Mouse (Mus musculus): ENCODE data around the gene Piga.

Gene Piga

GRCm38 (mm10) chrX:164419471-164419939 is at the start of gene Piga:
Gene Piga (plus strand): TSS chrX:164419787.
- DNase-seq (ENCODE audit: low read depth, low spot score): peak; percentile 93

DNA sequence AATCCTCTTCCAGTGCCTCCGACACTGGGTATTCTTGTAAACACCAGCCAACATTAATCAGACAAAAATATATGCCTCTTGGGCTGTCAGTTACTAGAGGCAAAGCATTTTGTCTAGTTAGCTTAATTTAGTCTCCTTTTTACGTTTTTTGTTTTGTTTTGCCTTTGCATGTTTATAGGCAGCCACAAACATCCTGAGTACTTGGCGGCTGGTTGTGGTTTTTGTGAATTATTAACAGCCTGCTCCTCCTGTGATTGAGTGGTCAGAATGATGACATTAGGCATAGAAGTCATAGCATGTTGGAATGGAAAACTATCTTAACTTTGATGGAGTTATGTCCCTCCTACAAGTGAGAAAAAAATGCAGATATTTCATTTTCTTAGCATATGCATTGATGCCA is 49.0 kb upstream of the Piga start:
- no peak for DNase-seq (ENCODE audit: low read depth, low spot score)

GRCm38 (mm10) chrX:164373081-164373480 is 46.5 kb upstream of the Piga start, which contains the start of gene Vegfd:
Gene Vegfd (plus strand): TSS chrX:164373378.
- no peak for DNase-seq (ENCODE audit: low read depth, low spot score)

DNA sequence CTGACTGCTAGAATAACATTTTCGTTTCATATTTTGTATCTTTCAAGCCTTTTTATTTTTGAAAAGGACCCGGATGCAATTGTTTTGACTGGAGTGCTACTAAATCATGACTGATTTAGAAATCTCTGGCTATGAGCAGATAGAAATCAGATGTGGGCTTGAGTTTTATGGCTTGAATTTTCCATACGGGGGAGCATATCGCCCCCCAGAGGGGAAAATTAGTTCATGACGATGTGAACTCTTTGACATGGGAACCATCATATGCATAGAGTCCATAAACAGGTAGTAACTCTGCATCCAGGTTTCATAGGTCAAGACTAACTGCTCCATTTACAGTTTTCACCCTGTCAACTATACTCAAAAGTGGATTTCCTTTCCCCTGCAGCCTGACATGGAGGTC is 45.0 kb upstream of the Piga start:
- peak; percentile 30 for DNase-seq (ENCODE audit: low read depth, low spot score)

- no peak for DNase-seq (ENCODE audit: low read depth, low spot score)
These were observed 39.9 kb upstream of the Piga start for GRCm38 (mm10) chrX:164379721-164380120.

- peak; percentile 77 for DNase-seq (ENCODE audit: low read depth, low spot score)
These were observed 37.8 kb upstream of the Piga start for GRCm38 (mm10) chrX:164381618-164382408.

DNA sequence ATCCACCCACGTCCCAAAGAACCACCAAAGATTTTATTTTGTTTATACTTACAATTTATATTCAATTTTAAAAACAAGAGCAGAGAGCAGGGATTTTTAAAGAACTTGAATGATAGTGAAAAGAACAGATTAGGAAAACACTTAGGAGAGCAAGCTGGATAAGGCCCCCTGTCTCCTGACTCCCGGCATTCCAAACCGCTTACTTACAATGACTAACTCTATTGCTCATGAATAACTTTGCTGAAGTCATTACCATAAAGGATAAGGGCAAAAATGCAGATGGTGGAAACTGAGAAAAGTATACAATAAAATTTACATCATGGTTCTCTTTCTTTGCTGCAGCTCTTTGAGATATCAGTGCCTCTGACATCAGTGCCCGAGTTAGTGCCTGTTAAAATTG is 25.5 kb upstream of the Piga start:
- no peak for DNase-seq (ENCODE audit: low read depth, low spot score)

DNA sequence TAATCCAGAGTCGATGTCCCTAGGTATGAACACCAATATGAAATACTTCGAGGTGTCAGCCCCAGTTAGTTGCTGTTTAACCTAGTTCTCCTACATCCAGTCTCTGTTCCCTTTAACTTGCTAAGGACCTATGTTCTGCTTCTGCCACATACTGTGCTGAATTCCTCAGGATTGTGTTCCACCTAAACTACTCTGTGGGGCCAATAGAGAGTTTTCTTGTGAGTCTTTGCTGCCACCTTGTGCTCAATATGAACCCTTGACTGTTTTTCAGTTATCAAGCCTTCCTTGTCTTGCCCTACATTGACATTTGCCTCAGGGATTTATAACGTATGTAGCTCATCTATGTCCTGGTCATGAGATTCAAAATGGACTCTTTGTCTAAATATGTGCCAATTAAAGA is 21.1 kb upstream of the Piga start:
- peak; percentile 20 for DNase-seq (ENCODE audit: low read depth, low spot score)

DNA sequence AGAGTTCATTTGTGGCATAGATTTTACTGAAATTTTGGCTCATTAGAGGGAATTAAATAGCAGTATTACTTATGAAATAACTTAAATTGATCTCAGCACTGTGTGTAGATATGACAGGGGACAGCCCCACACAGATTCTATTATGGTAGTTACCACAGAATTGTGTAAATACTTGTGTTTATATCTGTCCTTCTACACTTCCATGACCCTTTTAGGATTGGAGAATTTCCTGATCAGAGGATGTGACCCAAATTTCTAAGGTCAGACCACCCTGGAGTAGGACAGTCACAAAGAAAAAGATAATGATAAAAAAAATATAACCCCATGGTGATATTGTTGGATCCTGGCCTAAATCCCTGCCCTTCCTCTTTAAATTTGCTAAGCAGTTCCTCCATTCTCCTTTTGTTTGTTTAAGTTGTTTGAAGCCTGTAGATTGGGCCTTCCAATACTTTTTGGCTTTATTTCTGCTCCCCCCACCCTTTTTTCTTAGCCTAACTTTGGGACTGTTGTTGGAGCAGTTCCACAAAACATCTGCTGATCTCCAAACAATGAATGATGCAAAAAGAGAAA is 14.4 kb upstream of the Piga start:
- DNase-seq (ENCODE audit: low read depth, low spot score): no peak

GRCm38 (mm10) chrX:164406133-164407022 is 13.2 kb upstream of the Piga start:
- no peak for DNase-seq (ENCODE audit: low read depth, low spot score)

GRCm38 (mm10) chrX:164408301-164408927 is 11.2 kb upstream of the Piga start:
- DNase-seq (ENCODE audit: low read depth, low spot score): no peak

DNA sequence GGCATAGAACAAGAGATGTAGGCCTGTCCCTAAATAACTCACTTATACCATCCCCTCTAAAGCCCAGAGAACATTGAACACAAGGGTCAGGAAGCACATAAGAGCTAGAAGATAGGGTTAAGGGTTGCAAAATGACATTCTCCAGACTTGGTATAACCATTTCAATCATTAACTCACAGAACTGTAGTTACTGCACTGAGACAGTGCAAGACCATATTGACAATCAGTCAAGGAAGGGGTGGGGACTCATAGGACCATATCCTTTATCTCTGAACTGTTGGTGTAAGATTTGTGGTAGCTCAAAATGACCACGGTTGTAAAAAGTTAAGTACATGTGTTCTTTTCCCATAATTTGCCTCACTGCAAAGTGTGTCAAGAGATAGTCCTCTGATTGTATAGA is 9.0 kb upstream of the Piga start:
- no peak for DNase-seq (ENCODE audit: low read depth, low spot score)

DNA sequence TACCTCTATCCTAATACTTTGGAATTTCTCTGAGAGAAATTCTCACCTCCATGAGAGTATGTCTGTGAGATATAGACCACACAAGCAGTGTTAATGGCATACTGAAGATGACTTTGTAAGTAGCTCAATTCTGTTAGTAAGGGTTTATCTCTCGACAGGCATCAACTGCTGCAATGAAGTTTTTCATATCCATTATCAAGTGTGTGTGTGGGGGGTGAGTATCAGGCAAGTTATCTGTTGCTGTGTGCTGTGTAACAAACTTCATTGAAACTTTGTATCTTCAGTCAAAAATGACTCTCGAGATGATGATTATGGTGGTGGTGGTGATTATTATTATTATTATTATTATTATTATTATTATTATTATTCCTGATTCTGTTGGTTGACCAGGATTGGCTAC is 2.8 kb upstream of the Piga start:
- no peak for DNase-seq (ENCODE audit: low read depth, low spot score)

DNA sequence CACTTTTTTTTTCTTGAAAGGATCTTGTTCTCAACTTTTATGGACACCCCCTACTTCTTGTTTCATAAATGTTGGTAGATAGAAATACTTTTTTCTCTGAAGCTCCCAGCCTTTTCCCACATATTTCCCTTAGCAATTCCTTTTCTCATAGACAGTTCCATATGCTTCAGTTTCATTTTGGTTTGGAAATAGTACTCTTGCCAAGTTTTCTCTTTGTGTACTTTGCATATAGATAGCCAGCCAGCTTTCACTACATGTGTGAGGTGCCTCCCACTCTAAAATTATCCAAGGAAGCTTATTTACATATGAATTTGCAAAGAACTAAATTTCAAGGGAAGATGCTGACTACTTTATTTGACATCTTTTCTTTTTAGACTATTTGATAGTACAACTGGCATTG is 1.6 kb upstream of the Piga start:
- DNase-seq (ENCODE audit: low read depth, low spot score): no peak

GRCm38 (mm10) chrX:164419955-164420354 is 368 bp downstream of the Piga start:
- DNase-seq (ENCODE audit: low read depth, low spot score): no peak

- no peak for DNase-seq (ENCODE audit: low read depth, low spot score)
These were observed 931 bp downstream of the Piga start for GRCm38 (mm10) chrX:164420518-164420917.

DNA sequence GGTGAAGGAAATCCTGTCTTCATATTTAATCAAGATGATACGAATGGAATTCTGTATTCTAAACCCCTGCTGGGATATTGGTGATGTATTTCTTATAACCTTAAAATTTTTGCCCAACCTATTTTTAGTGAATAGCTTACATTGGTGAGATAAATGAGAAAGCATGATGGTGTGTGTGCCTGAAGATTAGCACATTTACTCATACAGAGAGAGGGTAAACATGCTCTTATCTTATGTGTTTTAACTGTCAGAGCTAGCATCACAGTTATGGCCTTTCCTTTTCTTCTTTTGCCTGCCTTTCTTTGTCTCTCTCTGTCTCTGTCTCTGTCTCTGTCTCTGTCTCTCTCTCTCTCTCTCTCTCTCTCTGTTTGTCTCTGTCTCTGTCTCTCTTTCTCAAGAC is 5.2 kb downstream of the Piga start:
- DNase-seq (ENCODE audit: low read depth, low spot score): no peak

DNA sequence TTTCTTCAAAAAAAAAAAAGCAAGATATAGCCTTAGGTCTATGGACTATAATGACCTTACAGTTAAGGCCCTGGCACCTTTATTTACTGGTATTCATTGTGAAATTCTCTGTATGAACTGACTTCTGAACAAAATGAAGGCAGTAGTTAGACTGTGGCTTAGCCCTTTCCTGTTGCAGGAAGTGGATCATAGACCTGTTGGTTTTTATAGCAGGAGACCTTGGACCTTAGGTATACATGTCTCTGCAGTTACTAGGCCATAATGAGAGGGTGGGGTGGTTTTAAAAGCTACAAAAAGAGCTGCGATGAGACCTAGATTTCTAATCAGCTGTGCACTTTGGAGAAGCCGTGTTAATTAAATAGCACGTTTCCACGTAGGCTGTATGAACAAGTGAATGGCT is 7.7 kb downstream of the Piga start:
- DNase-seq (ENCODE audit: low read depth, low spot score): no peak

DNA sequence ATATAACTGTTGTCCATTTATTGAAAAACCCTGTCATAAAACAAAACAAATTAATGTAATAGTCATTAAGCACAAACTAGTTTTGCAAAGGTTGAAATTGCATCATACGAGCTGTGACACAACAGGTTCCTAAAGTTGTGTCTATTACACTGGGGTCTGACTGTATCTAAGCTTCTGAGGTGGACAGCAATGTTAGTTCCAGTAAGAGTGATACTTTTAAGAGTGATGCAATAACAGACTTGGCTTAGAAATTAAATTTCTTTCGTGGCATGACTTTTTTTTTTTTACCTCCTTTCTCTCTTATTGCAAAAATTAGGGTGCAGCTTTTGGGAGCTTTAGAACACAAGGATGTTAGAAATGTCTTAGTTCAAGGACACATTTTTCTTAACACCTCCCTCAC is 8.6 kb downstream of the Piga start:
- DNase-seq (ENCODE audit: low read depth, low spot score): no peak

DNA sequence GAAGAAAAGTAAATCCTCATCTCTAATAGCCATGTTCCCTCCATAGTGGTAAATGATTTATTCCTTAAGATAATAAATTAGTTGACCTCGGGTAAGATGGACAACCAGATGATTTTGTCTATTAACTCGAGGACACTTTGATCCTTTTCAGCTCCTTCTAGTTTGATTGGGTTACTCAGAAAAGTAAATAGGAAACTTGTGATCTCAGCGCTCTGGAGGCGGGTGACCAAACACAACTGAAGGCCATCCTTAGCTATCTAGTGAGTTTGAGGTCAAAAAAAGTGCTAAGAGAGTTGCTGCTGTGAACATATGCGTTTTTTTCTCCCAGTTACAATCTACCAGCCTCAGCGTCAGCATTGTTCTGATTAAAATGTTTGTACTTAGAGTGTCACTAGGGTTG is 11.0 kb downstream of the Piga start:
- DNase-seq (ENCODE audit: low read depth, low spot score): no peak

- no peak for DNase-seq (ENCODE audit: low read depth, low spot score)
These were observed 11.5 kb downstream of the Piga start for GRCm38 (mm10) chrX:164431133-164431532.

GRCm38 (mm10) chrX:164431541-164431940 is 12.0 kb downstream of the Piga start:
- DNase-seq (ENCODE audit: low read depth, low spot score): no peak

Data from A20 (cell line).